Mouse (Mus musculus): ENCODE results near the gene Alg5. TPM values are rescaled to one million over a fixed set of nuclear protein-coding genes. Genes with fewer than 3 reads are reported as not detected.
A peak's percentile ranks its signal among the peaks of the same experiment; 100 is the strongest.
"Not testable (repeated sequence)": the region's sequence is repeated elsewhere in the genome, so short reads cannot be mapped to it uniquely, and the experiment has no call there.

The Alg5 gene
- polyA plus RNA-seq, 1 experiment from 2014 or later: 45.0 TPM

GRCm38 (mm10) chr3:54745799-54746198 lies 10.5 kb downstream of the Alg5 start:
- ATAC-seq (ENCODE audit: insufficient number of reproducible peaks, insufficient read depth, low FRiP score, low TSS enrichment, low read depth): no peak
- no peaks in the 10 kb centered on the region for H3K4me1 ChIP-seq (replicated peaks)
- 55% methylated on average over 5 of the region's 5 CpGs for WGBS
- no peak overlapping the region for H3K27ac ChIP-seq
- no peak overlapping the region for H3K4me2 ChIP-seq
- H3K9me3 ChIP-seq: no peaks in the 10 kb centered on the region
- peaks cover 100% of the 10 kb centered on the region for H3K36me3 ChIP-seq
- no peak overlapping the region for H3K9ac ChIP-seq (replicated peaks)
- no peaks in the 10 kb centered on the region for H3K27me3 ChIP-seq
- no peak overlapping the region for H3K4me3 ChIP-seq (replicated peaks)

GRCm38 (mm10) chr3:54753411-54753810 lies 18.1 kb downstream of the Alg5 start:
- H3K4me1 ChIP-seq (replicated peaks): peaks cover 22% of the 10 kb centered on the region; the same call in 1 of the 2 replicates
- H3K27ac ChIP-seq: no peak overlapping the region
- H3K36me3 ChIP-seq: peaks cover 38% of the 10 kb centered on the region
- no peak overlapping the region for H3K4me2 ChIP-seq
- ATAC-seq (ENCODE audit: insufficient number of reproducible peaks, insufficient read depth, low FRiP score, low TSS enrichment, low read depth): no peak
- H3K9me3 ChIP-seq: no peaks in the 10 kb centered on the region
- no peak overlapping the region for H3K4me3 ChIP-seq (replicated peaks)
- no peak overlapping the region for H3K9ac ChIP-seq (replicated peaks)
- H3K27me3 ChIP-seq: peaks cover 22% of the 10 kb centered on the region
- 77% methylated on average over 4 of the region's 4 CpGs for WGBS

GRCm38 (mm10) chr3:54755145-54756041 lies 20.1 kb downstream of the Alg5 start, which contains the start of gene Smad9:
Gene Smad9 (plus strand): TSS chr3:54755582.
- H3K27ac ChIP-seq: peak within 1 kb of the TSS; percentile 70
- under 1% methylated on average over 60 of the region's 66 CpGs for WGBS
- peak within 1 kb of the TSS; percentile 99 for H3K4me2 ChIP-seq
- H3K4me1 ChIP-seq (replicated peaks): peaks cover 22% of the 10 kb centered on the region; the same call in 1 of the 2 replicates
- H3K9me3 ChIP-seq: no peaks in the 10 kb centered on the region
- peak within 1 kb of the TSS; percentile 78 for H3K9ac ChIP-seq (replicated peaks)
- peak within 1 kb of the TSS; percentile 69 for H3K4me3 ChIP-seq (replicated peaks)
- ATAC-seq (ENCODE audit: insufficient number of reproducible peaks, insufficient read depth, low FRiP score, low TSS enrichment, low read depth): peak; percentile 68
- peaks cover 18% of the 10 kb centered on the region for H3K36me3 ChIP-seq
- peaks cover 22% of the 10 kb centered on the region for H3K27me3 ChIP-seq

- no peaks in the 10 kb centered on the region for H3K9me3 ChIP-seq
- peaks cover 11% of the 10 kb centered on the region for H3K36me3 ChIP-seq
- peak overlapping the region; percentile 78 for H3K9ac ChIP-seq (replicated peaks)
- peaks cover 22% of the 10 kb centered on the region for H3K27me3 ChIP-seq
- H3K4me2 ChIP-seq: peak overlapping the region; percentile 99
- H3K27ac ChIP-seq: peak overlapping the region; percentile 70
- H3K4me1 ChIP-seq (replicated peaks): peaks cover 22% of the 10 kb centered on the region; the same call in 1 of the 2 replicates
- H3K4me3 ChIP-seq (replicated peaks): peak overlapping the region; percentile 69
- WGBS: under 1% methylated on average over 11 of the region's 11 CpGs
- ATAC-seq (ENCODE audit: insufficient number of reproducible peaks, insufficient read depth, low FRiP score, low TSS enrichment, low read depth): no peak
Measured at GRCm38 (mm10) chr3:54756058-54756457, 20.7 kb downstream of the Alg5 start.

- WGBS: 89% methylated on average over 8 of the region's 8 CpGs
Measured at GRCm38 (mm10) chr3:54757446-54757845, 22.1 kb downstream of the Alg5 start.

GRCm38 (mm10) chr3:54759211-54759610 lies 23.9 kb downstream of the Alg5 start:
- H3K36me3 ChIP-seq: no peaks in the 10 kb centered on the region
- no peak overlapping the region for H3K4me3 ChIP-seq (replicated peaks)
- no peaks in the 10 kb centered on the region for H3K9me3 ChIP-seq
- peaks cover 26% of the 10 kb centered on the region; the same call in 1 of the 2 replicates for H3K4me1 ChIP-seq (replicated peaks)
- H3K4me2 ChIP-seq: no peak overlapping the region
- no peak for ATAC-seq (ENCODE audit: insufficient number of reproducible peaks, insufficient read depth, low FRiP score, low TSS enrichment, low read depth)
- no peak overlapping the region for H3K27ac ChIP-seq
- no peak overlapping the region for H3K9ac ChIP-seq (replicated peaks)
- peaks cover 20% of the 10 kb centered on the region for H3K27me3 ChIP-seq
- 84% methylated on average over 9 of the region's 9 CpGs for WGBS

More at GRCm38 (mm10) chr3:54757446-54757845, 22.1 kb downstream of the Alg5 start:
- Histone ChIP-seq H3K4me1 (replicated peaks) (peaks cover 22% of the 10 kb centered on the region; the same call in 1 of the 2 replicates), H3K9ac (replicated peaks) (no peak overlapping the region), H3K4me2 (no peak overlapping the region), H3K27ac (no peak overlapping the region), H3K27me3 (peaks cover 22% of the 10 kb centered on the region), H3K9me3 (no peaks in the 10 kb centered on the region), H3K36me3 (no peaks in the 10 kb centered on the region), H3K4me3 (replicated peaks) (no peak overlapping the region)
- no peak for ATAC-seq (ENCODE audit: insufficient number of reproducible peaks, insufficient read depth, low FRiP score, low TSS enrichment, low read depth)

- no peak overlapping the region for H3K4me2 ChIP-seq
- 72% methylated on average over 15 of the region's 15 CpGs for WGBS
- H3K9ac ChIP-seq (replicated peaks): no peak overlapping the region
- peaks cover 10% of the 10 kb centered on the region for H3K27me3 ChIP-seq
- no peaks in the 10 kb centered on the region for H3K36me3 ChIP-seq
- H3K4me1 ChIP-seq (replicated peaks): peaks cover 23% of the 10 kb centered on the region; the same call in 1 of the 2 replicates
- no peak for ATAC-seq (ENCODE audit: insufficient number of reproducible peaks, insufficient read depth, low FRiP score, low TSS enrichment, low read depth)
- no peaks in the 10 kb centered on the region for H3K9me3 ChIP-seq
- no peak overlapping the region for H3K27ac ChIP-seq
- H3K4me3 ChIP-seq (replicated peaks): no peak overlapping the region
Measured at GRCm38 (mm10) chr3:54760321-54761115, 25.2 kb downstream of the Alg5 start.

- H3K27me3 ChIP-seq: peaks cover 7% of the 10 kb centered on the region
- ATAC-seq (ENCODE audit: insufficient number of reproducible peaks, insufficient read depth, low FRiP score, low TSS enrichment, low read depth): no peak
- peaks cover 18% of the 10 kb centered on the region; the same call in 1 of the 2 replicates for H3K4me1 ChIP-seq (replicated peaks)
- H3K27ac ChIP-seq: no peak overlapping the region
- no peak overlapping the region for H3K9ac ChIP-seq (replicated peaks)
- H3K4me3 ChIP-seq (replicated peaks): no peak overlapping the region
- no peaks in the 10 kb centered on the region for H3K9me3 ChIP-seq
- whole genome bisulfite sequencing: 93% methylated on average over 1 of the region's 1 CpGs
- H3K4me2 ChIP-seq: no peak overlapping the region
- no peaks in the 10 kb centered on the region for H3K36me3 ChIP-seq
Measured at GRCm38 (mm10) chr3:54761258-54761657, 25.9 kb downstream of the Alg5 start.

GRCm38 (mm10) chr3:54764418-54764817 lies 29.1 kb downstream of the Alg5 start:
- no peak for ATAC-seq (ENCODE audit: insufficient number of reproducible peaks, insufficient read depth, low FRiP score, low TSS enrichment, low read depth)
- Histone ChIP-seq H3K9ac (replicated peaks) (no peak overlapping the region), H3K4me1 (replicated peaks) (0 out of 2 replicates have a peak, but pooled peaks cover 6% of the 10 kb centered on the region), H3K4me3 (replicated peaks) (peak overlapping the region; percentile 19; the same call in 1 of the 2 replicates), H3K27me3 (no peaks in the 10 kb centered on the region), H3K27ac (no peak overlapping the region), H3K36me3 (no peaks in the 10 kb centered on the region), H3K9me3 (no peaks in the 10 kb centered on the region), H3K4me2 (peak overlapping the region; percentile 33)
- 74% methylated on average over 18 of the region's 18 CpGs for WGBS

- H3K27ac ChIP-seq; H3K36me3 ChIP-seq; H3K27me3 ChIP-seq; ATAC-seq (ENCODE audit: insufficient number of reproducible peaks, insufficient read depth, low FRiP score, low TSS enrichment, low read depth); H3K4me3 ChIP-seq (replicated peaks); H3K4me2 ChIP-seq; H3K9me3 ChIP-seq; H3K4me1 ChIP-seq (replicated peaks); H3K9ac ChIP-seq (replicated peaks): not testable (repeated sequence)
- 87% methylated on average over 6 of the region's 6 CpGs for WGBS
Measured at GRCm38 (mm10) chr3:54765521-54765920, 30.2 kb downstream of the Alg5 start.

- H3K27ac ChIP-seq: no peak overlapping the region
- H3K4me1 ChIP-seq (replicated peaks): 0 out of 2 replicates have a peak, but pooled peaks cover 6% of the 10 kb centered on the region
- no peak overlapping the region for H3K9ac ChIP-seq (replicated peaks)
- no peak for ATAC-seq (ENCODE audit: insufficient number of reproducible peaks, insufficient read depth, low FRiP score, low TSS enrichment, low read depth)
- 84% methylated on average over 14 of the region's 14 CpGs for WGBS
- H3K4me2 ChIP-seq: no peak overlapping the region
- H3K9me3 ChIP-seq: no peaks in the 10 kb centered on the region
- no peaks in the 10 kb centered on the region for H3K27me3 ChIP-seq
- H3K36me3 ChIP-seq: no peaks in the 10 kb centered on the region
- H3K4me3 ChIP-seq (replicated peaks): no peak overlapping the region
Measured at GRCm38 (mm10) chr3:54766034-54766433, 30.7 kb downstream of the Alg5 start.

Measured in limb, embryonic 12.5 days (tissue).